Comparison of ENCODE assay signal across 8 mouse cellular contexts in the genomic region with DNA sequence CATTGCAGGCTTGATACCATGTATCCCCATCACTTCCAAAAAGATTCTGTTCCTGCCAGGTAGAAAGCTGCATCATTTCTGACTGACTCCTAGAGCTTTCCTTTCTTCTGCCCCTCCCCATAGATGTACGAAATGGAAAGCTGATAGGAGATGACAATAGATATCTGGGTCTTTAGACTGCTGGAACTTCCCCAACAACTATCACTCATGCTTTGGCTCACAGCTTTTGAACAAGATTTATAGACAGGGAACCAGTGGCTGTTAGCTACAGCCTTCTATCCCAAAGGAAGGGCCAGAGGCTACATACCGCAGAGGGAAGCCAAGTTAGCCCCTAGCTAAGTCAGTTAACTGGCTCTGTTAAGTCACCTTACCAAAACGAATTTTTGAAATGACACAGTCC.
DNase-seq lines count a peak whose midpoint lies in the region; ATAC-seq lines count a peak whose summit lies in the region.

No protein-coding gene starts in this region.

- no peak for ATAC-seq in kidney, embryonic 14.5 days (ENCODE audit: low FRiP score, low TSS enrichment)
- no peak for ATAC-seq in embryonic facial prominence, embryonic 11.5 days (replicated peaks; ENCODE audit: insufficient number of reproducible peaks, low FRiP score, low TSS enrichment, low read depth)
- ATAC-seq in hindbrain, embryonic 15.5 days (ENCODE audit: low FRiP score, low read depth): no peak
- ATAC-seq in midbrain, embryonic 13.5 days: no peak

- no peaks in the 10 kb centered on the region for H3K27me3 ChIP-seq in kidney, embryonic 14.5 days (ENCODE audit: control insufficient read depth, insufficient read depth, low read length)
- no peaks in the 10 kb centered on the region for H3K27me3 ChIP-seq in embryonic facial prominence, embryonic 11.5 days (ENCODE audit: control insufficient read depth, insufficient read depth, low read length)
- H3K27me3 ChIP-seq in hindbrain, embryonic 15.5 days: no peaks in the 10 kb centered on the region
- no peaks in the 10 kb centered on the region; the same call in 1 of the 2 replicates for H3K27me3 ChIP-seq in midbrain, embryonic 13.5 days

- peak overlapping the region; percentile 74 for H3K4me2 ChIP-seq in kidney, embryonic 14.5 days (replicated peaks; ENCODE audit: low read depth, low read length)
- peak overlapping the region; percentile 50 for H3K4me2 ChIP-seq in embryonic facial prominence, embryonic 11.5 days (ENCODE audit: low read depth, low read length)
- H3K4me2 ChIP-seq in hindbrain, embryonic 15.5 days: peak overlapping the region; percentile 78
- H3K4me2 ChIP-seq in midbrain, embryonic 13.5 days (replicated peaks): peak overlapping the region; percentile 71

- H3K9me3 ChIP-seq in kidney, embryonic 14.5 days (ENCODE audit: control insufficient read depth, low read length): no peaks in the 10 kb centered on the region
- H3K9me3 ChIP-seq in embryonic facial prominence, embryonic 11.5 days (replicated peaks; ENCODE audit: control insufficient read depth, low read length): no peaks in the 10 kb centered on the region
- no peaks in the 10 kb centered on the region for H3K9me3 ChIP-seq in hindbrain, embryonic 15.5 days
- H3K9me3 ChIP-seq in midbrain, embryonic 13.5 days: no peaks in the 10 kb centered on the region

- DNase-seq in kidney, adult 8-10 months: no peak
- DNase-seq in embryonic facial prominence, embryonic 11.5 days (ENCODE audit: low spot score): no peak
- no peak for DNase-seq in cerebellum, adult 11 months
- no peak for DNase-seq in kidney, adult 11 months
- DNase-seq in cerebellum, adult 11-12 months: no peak

- 24% methylated on average over 3 of the region's 3 CpGs for WGBS in kidney, embryonic 14.5 days
- 39% methylated on average over 3 of the region's 3 CpGs for WGBS in embryonic facial prominence, embryonic 11.5 days
- WGBS in hindbrain, embryonic 15.5 days: 16% methylated on average over 3 of the region's 3 CpGs
- WGBS in midbrain, embryonic 13.5 days: 29% methylated on average over 3 of the region's 3 CpGs

- peak overlapping the region; percentile 71 for H3K9ac ChIP-seq in kidney, embryonic 14.5 days (ENCODE audit: low read depth, low read length)
- no peak overlapping the region for H3K9ac ChIP-seq in embryonic facial prominence, embryonic 11.5 days (replicated peaks; ENCODE audit: low read length)
- H3K9ac ChIP-seq in hindbrain, embryonic 15.5 days: 0 out of 2 replicates have a peak overlapping the region, but pooled peaks have one; percentile 14
- H3K9ac ChIP-seq in midbrain, embryonic 13.5 days (replicated peaks): peak overlapping the region; percentile 73

- H3K27ac ChIP-seq in kidney, embryonic 14.5 days (ENCODE audit: low read depth, low read length): no peak overlapping the region
- H3K27ac ChIP-seq in embryonic facial prominence, embryonic 11.5 days (replicated peaks; ENCODE audit: low read depth, low read length): no peak overlapping the region
- no peak overlapping the region for H3K27ac ChIP-seq in hindbrain, embryonic 15.5 days (replicated peaks)
- no peak overlapping the region for H3K27ac ChIP-seq in midbrain, embryonic 13.5 days

- H3K4me1 ChIP-seq in kidney, embryonic 14.5 days (ENCODE audit: control insufficient read depth, insufficient read depth, low read length): peaks cover 25% of the 10 kb centered on the region; the same call in 1 of the 2 replicates
- no peaks in the 10 kb centered on the region for H3K4me1 ChIP-seq in embryonic facial prominence, embryonic 11.5 days (ENCODE audit: control insufficient read depth, insufficient read depth, low read length)
- H3K4me1 ChIP-seq in hindbrain, embryonic 15.5 days (replicated peaks): peaks cover 54% of the 10 kb centered on the region
- H3K4me1 ChIP-seq in midbrain, embryonic 13.5 days (replicated peaks): peaks cover 70% of the 10 kb centered on the region

- H3K36me3 ChIP-seq in kidney, embryonic 14.5 days (ENCODE audit: control insufficient read depth, insufficient read depth, low read length): no peaks in the 10 kb centered on the region
- no peaks in the 10 kb centered on the region for H3K36me3 ChIP-seq in embryonic facial prominence, embryonic 11.5 days (replicated peaks; ENCODE audit: control insufficient read depth, insufficient read depth, low read depth, low read length)
- no peaks in the 10 kb centered on the region for H3K36me3 ChIP-seq in hindbrain, embryonic 15.5 days
- no peaks in the 10 kb centered on the region for H3K36me3 ChIP-seq in midbrain, embryonic 13.5 days

- H3K4me3 ChIP-seq in kidney, embryonic 14.5 days (ENCODE audit: low read length): peak overlapping the region; percentile 68
- peak overlapping the region; percentile 46 for H3K4me3 ChIP-seq in embryonic facial prominence, embryonic 11.5 days (ENCODE audit: low read depth, low read length)
- peak overlapping the region; percentile 74 for H3K4me3 ChIP-seq in hindbrain, embryonic 15.5 days
- peak overlapping the region; percentile 66 for H3K4me3 ChIP-seq in midbrain, embryonic 13.5 days (replicated peaks)
